Mouse (Mus musculus): ENCODE measurements around the gene Acp5. TPM values are rescaled to one million over a fixed set of nuclear protein-coding genes. Genes with fewer than 3 reads are reported as not detected.
"Not testable (repeated sequence)": the region's sequence is repeated elsewhere in the genome, so short reads cannot be mapped to it uniquely, and the experiment has no call there.

Gene Acp5
- 100 to 1,000 TPM; 208 to 219 TPM for polyA plus RNA-seq (2017; shearing (Covaris generic))

DNA sequence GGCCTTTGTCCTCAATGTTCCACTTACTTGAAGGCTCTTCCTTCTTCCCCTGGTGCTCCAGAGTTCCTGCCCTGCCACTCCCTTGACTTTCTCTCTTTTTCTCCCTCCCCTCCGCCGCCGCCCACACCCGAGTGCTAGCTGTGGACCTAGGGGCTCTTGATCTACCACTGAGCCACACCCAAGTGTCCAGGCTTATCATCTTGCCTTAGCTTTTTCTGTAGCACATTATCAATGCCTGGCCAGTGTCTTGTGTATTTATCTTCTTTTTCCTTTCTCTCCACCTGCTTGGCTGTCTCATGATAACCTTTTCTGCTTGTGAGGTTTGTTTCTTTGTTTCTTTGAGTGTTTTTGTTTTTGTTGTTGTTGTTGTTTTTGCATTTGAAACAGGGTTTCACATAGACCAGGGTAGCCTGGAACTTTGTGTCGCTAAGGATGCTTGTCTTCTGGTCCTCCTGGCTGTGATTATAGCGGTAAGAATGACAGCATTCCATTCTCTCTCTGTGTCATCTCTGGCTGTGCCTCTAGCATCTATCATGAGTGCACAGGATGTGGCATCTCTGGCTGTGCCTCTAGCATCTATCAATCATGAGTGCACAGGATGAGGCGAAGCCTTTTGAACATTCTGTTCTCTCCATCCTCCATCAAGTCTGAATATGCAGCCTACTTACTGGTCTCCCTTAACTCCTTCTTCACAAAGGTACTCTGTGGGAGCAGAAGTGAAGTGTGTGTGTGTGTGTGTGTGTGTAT is at the start of gene Acp5:
Gene Acp5 (minus strand): TSS at position 68 of the 747 bp plus-strand sequence.
- peak; percentile 84 for ATAC-seq

DNA sequence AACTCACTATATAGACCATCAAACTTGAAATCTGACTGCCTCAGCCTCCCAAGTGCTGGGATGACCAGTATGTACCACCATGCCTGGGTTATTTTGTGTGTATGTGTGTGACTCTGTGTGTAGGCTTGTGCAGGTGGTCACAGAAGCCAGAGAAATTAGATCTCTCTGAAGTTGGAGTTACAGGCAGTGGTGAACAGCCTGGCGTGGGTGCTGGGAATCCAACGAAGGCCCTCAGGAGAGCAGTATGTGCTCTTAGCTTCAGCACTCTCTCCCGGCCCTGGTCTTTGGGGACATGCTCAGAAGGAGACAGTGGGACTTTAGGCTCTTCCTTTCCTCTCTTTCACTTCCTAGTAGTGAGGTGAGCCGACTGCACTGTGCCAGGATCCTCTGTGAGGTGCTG is 36.8 kb upstream of the Acp5 start:
- no peak for ATAC-seq

DNA sequence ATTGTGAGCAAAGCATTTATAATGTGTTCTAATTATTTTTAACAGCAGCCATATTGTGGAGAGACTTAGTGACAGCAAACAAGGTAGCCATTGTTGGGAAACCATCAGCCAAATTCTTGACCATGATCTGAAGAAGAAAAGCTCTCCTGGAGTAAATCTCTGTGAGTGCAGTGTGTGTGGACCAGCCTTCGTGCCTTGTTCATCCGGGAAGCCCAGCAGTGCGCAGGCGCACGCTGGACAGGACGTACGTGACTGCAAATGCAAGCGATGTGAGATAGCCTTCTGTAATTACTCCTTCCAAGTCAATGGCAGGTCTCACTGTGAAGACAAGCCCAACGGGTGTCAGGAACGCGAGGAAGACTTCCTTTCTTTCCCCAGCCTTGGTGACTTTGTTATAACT is 33.8 kb upstream of the Acp5 start:
- no peak for ATAC-seq

DNA sequence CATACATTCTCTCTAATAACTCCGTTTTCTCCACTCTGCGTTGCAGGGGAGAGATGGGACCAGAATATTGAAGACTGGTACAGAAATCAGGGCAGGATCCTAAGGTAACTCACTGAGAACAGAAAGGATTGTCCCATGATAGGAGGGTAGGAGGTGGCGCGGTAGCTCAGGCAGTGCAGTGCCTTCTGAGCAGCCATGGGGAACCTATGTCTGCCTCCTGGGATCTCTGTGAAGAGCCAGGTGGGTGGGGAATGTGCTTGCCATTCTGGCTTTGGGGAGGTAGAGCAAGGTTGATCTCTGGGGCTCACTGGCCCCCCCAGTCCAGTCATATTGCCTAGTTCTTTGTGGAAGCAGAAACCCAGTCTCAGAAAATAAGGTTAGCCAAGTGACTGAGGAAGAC is 32.2 kb upstream of the Acp5 start:
- no peak for ATAC-seq

DNA sequence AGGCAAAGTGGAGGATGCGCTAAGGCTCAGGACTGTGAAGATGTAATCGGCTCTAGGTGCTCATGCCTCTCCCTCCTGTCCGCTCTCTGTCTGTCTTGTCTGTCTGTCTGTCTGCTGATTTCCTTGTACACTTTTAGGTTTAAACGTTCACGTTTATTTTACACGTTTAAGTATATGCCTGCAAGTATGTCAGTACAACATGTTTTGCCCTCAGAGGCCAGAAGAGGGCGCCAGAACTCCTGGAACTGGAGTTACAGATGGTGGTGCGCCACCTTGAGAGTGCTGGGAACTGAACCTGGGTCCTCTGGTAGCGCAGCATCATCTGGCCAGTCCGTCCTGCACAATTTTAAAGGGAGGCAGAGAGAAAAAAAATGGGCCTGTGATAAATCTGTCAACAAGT is 31.2 kb upstream of the Acp5 start:
- no peak for ATAC-seq

DNA sequence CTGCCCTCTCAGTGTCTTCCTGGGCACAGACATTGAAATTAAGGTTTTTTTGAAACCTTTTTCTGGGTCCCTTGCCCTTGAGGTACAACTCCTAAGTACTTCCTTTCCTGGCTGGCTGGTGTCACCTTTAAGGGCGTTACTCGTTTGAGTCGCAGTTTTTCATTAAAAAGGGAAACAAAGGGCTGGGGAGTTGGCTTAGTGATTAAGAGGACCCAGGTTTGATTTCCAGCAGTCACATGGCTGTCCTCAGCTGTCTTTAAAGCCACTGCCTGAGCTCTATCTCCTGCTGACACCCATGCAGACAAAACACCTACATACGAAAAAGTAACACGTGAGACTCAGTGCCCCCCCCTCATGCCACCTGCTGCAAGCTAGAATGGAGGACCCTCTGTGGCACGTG is 30.5 kb upstream of the Acp5 start:
- ATAC-seq: no peak

DNA sequence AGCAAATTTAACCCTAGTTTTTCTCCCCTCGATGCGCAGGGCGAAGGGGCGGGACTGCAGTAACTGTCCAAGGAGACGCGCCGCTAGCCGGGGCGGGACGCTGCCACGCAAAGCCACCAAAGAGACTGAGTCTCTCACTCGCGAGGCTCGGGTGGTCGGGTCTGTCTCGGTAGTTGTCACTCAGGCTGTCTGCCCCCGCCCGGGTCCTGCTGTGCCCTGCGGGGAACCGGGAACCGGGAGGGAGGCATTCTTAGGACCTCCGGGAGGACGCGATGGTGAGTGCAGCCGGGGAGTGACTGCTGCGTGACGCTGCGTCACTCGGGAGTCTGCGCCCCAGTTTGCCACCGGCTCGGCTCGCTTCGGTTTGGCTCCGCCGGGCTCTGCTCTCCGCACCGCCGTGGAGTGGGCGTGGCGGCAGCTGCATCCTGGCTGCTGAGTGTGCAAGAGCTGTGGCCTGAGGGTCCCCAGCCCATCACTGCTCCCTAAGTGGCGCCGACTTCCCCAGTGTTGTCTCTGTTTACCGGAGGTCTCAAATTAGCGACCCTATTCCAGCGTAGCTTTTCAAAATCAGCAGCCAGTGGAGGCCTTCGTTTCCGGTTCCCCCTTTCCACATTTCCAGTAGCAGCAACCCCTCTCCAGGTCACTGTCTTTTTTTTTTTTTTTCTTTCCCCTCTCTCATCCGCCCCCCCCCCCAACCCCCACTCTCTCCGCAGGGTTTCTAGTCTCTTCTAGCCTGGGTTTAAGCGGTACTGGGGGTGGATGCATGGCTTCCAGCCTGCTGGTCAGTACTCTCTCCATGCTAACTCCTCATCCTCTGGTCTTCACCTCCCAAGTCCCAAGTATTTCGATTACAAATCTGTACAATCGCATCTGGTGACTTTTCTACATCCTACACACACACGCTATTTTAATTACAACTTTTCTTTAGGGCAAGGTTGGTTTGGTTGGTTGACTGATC is 29.5 kb upstream of the Acp5 start:
- peak; percentile 80 for ATAC-seq

DNA sequence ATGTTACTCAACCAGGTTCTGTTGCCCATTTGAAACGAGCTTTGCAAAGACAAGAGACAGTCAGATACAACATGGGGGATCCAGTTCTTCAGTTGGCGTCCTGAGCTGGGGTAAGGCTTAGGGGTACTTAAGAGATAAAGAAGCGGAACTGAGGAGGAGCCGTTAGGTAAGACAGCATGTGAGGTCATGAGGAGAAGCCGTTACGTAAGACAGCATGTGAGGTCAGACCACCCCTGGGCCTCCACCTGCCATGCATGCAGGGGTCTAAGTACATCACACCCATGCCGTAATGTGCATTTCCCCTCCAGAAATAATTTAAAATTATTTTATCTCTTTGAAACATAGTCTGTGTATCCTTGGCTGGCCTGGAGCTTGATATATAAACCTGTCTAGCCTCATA is 27.4 kb upstream of the Acp5 start:
- ATAC-seq: no peak

DNA sequence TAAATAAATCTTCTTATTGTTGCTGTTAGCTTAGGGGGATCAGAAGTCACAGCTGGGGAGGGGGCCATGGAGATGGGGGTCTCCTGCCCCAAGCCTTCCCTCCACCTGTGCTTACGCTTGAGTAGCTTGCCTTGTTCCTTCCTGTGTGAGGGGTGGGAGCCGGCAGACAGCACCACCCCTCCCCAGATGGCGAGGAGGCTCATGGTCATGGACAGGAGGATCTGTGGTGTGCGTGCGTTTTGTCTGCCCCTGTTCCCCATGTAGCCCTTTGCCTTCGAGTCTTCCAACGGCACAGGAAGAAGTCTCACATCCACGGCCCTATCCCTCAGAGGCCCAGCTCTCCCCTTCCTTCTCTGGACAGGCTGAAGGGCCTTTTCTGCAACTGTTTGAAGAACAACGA is 26.8 kb upstream of the Acp5 start:
- no peak for ATAC-seq

DNA sequence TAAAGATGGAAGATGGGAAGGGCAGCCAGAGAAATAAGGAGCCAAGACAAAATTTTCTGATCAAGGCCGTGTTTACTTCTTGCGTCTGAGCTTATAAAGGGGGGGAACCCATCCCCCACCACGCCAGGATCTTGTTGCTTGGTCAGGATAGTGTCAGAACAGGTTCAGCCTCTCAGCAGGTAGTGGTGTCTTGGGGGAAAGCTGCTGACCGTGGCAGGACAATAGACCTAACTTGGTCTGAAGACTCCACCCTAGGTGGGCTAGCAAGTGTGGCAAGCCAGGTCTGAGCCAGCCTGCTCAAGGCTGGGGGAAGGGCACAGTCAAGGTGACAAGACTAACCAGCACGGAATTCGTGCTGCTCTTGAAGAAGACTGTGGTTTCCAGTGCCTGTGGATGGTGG is 25.8 kb upstream of the Acp5 start:
- no peak for ATAC-seq

DNA sequence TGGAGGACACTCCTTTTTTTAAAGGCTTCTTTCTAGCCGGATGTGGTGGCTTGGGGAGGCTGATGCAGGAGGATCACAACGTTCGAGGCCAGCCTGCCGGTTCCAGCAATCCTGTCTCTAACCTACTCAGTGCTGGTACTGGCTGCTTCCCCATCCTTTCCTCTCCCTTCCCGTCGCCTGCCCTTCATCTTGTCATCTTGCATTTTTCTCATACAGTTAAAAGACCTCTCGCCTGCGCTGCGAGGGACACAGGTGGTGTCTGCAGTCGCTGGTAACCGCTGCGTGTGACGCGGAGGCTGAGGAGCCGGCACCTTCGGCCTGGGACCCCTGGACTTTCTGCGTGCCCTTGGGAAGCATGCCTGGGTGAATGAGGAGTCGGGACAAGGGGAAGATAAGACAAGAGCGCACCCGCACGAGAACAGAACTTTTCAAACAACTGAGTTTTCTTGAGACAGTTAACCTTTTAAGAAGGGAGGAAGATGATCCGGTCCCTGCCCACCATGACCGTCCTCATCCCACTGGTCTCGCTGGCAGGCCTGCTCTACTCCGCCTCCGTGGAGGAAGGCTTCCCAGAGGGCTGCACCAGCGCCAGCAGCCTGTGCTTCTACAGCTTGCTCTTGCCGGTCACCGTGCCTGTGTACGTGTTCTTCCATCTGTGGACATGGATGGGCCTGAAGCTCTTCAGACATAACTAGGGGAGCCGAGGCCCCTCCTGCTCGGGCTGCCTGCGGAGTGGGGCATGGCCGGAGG is 22.2 kb upstream of the Acp5 start:
- no peak for ATAC-seq

DNA sequence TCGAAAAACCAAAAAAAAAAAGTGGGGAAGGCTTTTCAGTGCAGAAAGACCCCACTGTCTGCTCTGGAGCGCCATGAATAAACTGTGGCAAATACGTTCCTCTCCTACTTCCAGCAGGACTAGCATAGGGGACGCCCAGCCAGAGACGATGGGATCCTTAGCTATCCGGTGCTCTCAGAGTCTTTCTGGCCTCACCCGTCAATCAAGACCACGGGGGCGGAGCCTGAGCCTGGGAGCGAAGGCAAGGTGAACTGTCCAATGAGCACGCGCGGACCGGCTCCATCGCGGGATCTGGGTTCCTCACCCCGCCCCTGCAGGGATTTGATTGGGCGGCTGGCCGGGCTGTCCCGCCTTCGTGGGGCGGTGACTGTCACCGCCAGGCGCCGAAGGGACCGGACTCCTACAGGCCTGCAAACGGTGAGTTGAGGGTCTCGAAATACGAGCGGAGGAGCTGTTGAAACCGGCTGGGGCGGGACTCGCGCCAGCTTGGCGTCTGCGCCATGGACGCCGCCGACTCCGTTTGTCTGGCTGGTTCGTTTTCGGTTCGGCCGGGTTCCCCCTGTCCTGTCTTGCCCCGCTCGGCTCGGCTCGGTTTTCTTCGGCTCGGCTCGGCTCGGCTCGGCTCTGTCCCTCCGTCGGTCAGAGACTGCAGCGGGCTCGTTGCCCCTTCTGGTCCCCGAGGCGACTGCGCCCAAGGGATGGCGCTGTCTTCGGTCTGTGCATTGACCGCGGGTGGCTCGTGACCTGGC is 21.2 kb upstream of the Acp5 start, which contains the start of gene Pigyl:
Gene Pigyl (plus strand): TSS at position 350 of the 749 bp plus-strand sequence.
- ATAC-seq: peak; percentile 94

DNA sequence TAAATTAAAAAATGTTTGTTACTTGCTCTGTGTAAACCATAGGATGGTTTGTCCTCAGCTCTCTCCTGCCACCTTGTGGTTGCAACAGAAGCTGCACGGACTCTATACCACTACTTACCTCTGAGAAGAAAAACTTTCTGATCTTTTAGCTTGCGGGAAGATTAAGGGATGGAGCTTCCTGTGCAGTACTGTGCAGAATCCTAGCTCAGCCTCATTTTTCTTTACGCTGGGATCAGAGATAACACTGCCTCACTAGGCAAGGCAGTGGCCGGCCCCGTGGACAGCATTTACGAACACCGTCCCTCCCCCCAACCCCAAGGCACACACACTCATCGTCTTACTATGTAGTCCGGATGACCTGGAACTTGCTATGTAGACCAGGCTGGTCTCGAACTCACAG is 20.1 kb upstream of the Acp5 start:
- ATAC-seq: peak; percentile 55

DNA sequence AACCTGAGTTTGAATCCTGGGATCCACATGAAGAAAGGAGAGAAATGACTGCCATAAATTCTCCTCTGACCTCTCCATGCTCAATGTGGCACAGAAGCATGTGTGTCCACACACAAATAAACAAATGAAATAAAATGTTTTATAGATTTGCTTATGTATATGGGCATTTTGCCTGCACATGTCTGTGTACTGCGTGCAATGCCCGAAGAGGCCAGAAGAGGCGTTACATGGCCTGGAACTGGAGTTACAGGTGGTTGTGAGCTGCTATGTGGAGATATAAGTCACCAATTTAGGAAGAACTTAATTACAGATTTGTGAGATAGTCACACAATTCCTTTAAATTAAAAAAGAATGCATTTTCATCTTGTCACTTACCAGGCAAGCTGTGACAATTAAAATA is 18.3 kb upstream of the Acp5 start:
- no peak for ATAC-seq

DNA sequence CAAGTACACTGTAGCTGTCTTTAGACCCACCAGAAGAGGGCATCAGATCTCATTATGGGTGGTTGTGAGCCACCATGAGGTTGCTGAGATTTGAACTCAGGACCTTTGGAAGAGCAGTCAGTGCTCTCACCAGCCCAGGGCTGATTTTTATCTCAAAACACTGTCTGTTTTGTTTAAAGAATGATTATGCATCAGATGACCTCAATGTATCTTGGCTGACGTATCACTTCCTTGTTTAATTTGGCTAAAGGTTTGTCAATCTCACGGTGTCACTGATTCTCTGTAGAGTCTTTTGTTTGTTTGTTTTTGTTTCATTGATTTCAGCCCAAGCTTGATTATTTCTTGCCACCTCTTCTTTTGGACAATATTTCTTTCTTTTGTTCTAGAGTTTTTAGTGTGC is 15.4 kb upstream of the Acp5 start:
- ATAC-seq: no peak

DNA sequence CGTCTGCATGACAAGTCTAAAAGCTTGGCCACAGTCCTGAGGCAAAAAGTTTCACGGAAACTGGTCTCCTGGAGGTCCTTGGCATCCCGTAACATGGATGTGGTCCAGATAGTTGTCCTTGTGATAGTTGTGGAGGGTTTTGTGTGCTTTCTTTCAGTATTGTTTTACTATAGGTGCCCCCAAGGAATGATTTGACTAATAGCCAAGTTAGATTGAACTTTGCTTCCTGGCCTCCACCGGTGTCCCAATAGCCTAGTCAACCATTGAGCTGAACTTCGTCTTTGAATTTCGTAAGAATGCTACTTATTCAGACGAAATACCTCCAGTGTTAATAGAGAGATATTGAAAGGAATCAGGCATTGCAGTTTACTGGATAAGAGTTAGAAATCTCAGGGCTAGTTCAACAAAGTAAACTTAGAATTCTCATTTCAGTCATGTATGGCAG is 14.8 kb upstream of the Acp5 start:
- not testable (repeated sequence) for ATAC-seq

DNA sequence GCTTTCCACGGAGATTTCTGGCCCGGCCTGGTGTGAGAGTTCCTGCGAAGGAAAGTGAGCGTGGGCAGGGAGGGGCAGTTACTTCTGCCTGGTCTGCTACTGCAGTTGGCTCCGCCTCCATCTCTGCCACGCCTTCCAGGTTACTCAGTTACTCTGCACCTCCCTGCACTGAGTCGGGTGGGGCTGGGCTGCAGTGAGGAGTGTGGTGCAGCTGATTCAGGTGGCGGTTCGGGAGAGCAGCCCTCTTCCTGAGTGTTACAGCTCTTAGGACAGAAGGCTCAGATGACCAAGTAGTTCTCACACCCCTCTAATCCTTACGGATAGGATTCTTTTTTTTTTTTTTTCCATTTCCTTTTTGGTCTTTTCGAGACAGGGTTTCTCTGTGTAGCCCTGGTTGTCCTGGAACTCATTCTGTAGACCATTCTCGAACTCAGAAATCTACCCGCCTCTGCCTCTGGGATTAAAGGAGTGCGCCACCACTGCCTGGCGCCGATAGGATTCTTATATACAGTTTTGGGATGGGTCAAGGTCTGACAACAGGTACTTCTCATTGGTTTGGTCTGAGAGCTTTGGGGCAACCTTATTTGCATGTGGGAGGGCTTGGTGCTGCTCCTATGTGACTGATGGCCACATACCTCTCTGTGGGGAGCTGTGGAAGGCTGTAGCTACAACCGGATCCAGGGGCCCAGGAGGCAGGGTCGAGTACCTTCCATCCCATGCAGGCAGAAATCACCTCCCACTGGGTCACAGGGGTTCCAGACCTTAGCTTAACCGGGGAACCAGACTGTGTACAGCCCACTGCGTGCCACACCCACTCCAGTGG is 14.1 kb upstream of the Acp5 start:
- no peak for ATAC-seq

DNA sequence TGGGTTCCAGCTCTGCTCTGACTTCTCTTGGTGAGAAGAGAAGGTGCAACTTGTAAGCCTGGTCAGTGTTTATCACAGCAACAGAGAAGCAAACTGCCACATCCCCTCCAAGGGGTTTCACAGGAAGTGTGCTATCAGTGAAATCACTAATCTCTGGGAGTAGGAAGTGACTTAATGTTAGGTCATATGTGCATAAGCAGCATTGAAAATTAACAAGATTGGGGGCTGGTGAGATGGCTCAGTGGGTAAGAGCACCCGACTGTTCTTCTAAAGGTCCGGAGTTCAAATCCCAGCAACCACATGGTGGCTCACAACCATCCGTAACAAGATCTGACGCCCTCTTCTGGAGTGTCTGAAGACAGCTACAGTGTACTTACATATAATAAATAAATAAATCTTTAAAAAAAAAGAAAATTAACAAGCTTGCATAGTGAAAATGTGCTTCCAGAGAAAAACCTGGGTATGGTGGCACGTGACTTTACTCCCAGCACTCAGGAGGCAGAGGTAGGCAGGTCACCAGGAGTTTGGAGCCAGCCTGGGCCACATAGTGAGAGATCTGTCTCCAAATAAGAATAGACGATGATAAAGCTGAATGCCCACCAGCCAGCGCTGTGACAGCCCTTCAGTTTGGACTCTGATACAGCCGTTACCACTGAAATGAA is 8.9 kb upstream of the Acp5 start:
- no peak for ATAC-seq

DNA sequence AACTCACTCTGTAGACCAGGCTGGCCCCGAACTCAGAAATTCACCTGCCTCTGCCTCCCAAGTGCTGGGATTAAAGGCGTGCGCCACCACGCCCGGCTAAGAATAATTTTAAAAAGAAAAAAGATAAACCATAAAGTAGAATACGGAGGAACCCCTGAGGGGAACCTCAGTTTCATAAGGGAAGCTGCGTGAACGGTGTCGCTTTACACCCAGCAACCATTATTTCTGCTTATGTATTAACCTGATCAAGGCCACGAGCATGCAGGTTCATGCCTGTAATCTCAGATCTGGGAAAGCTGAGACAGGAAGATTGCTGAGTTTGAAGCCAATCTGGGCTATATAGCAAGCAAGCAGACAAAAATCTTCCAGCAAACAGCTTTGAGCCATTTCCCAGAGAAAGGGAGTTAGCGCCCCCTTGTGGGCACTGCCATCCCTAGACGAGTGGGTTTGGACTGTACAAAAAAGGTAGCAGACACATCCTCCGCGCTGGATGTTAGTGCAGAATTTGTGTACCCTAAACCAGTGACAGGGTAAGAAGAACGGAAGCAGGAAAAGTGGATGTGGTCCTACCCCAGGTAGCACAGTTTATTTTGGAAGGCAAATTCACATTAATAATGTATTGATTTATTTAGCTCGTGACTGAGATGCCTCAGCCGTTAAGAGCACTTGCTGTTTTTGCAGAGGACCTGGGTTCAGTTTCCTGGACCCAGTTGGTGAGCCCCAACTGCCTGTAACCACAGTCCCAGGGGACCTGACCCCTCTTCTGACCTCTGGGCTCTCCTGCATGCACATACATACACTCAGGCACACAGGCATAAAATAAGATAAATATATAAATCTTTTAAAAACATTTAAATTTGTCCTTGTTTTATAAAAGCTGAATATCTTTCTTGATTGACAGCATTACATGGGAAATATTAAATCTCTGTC is 7.9 kb upstream of the Acp5 start:
- peak; percentile 85 for ATAC-seq

DNA sequence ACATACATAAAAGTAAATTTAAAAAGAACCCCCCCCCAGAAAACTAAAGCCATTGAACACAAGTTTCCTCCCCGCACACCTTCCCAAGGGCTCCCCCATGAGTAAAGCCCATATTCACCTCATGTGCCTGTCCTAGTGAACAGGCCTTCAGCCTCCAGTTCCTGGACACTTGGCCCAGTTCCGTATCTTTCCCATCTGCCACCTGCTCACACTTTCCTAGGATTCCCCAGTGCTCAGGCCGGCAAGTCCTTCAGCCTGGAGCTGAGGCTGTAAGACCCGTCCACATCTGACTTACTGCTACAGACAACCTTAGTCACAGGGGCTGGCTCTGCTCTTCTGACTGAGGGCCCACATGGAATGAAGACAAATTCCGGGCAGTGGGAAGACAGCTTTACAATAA is 4.2 kb upstream of the Acp5 start:
- ATAC-seq: no peak
